Mouse (Mus musculus): ENCODE data around the gene Gm3424. TPM values are rescaled to one million over a fixed set of nuclear protein-coding genes. Genes with fewer than 3 reads are reported as not detected.

Gene Gm3424
- not detected in 2 replicates for polyA plus RNA-seq (2012; rRNA removed)

GRCm38 (mm10) chr14:5830229-5830628, at the start of gene Gm3424:
Gm3424 (minus strand) TSS chr14:5830329.

GRCm38 (mm10) chr14:5807882-5808281, 22.2 kb downstream of the Gm3424 start, which contains the start of gene Gm3383:
Gm3383 (minus strand) TSS chr14:5807982.

Other genes with a start within 250 kb of the Gm3424 start
- not detected in 2 replicates for gene Gm8265, start 197.3 kb downstream of the Gm3424 start, polyA plus RNA-seq (2012; rRNA removed)
- not detected in 2 replicates for gene Gm9603, start 142.9 kb downstream of the Gm3424 start, polyA plus RNA-seq (2012; rRNA removed)
- gene Gm3373, start 88.8 kb downstream of the Gm3424 start, polyA plus RNA-seq (2012; rRNA removed), result 0.21 TPM in 1 of 2 replicates, not detected in the other
- 0.16 TPM in 1 of 2 replicates, not detected in the other for gene Gm3383, start 22.3 kb downstream of the Gm3424 start, polyA plus RNA-seq (2012; rRNA removed)
- not detected in 2 replicates for gene Gm8237, start 50.1 kb upstream of the Gm3424 start, polyA plus RNA-seq (2012; rRNA removed)
- not detected in 2 replicates for gene Gm3248, start 131.4 kb upstream of the Gm3424 start, polyA plus RNA-seq (2012; rRNA removed)
- not detected in 2 replicates for gene Gm3453, start 148.8 kb upstream of the Gm3424 start, polyA plus RNA-seq (2012; rRNA removed)
- not detected in 2 replicates for gene Gm6337, start 227.9 kb upstream of the Gm3424 start, polyA plus RNA-seq (2012; rRNA removed)